Mouse (Mus musculus) CH12.LX (cell line): ENCODE results near the gene Sesn2. TPM values are rescaled to one million over a fixed set of nuclear protein-coding genes. Genes with fewer than 3 reads are reported as not detected.

Experiments
- DNase-seq: peaks from one replicate; pipeline ENCODE4 v3.0.0-alpha.2; 2013; ENCODE audit errors: extremely low read depth
- H3K27ac ChIP-seq: 2 replicates; pipeline ENCODE4 v1.5.1; 2012; ENCODE audit warnings: low read depth, mild to moderate bottlenecking, control low read depth, moderate library complexity; ENCODE audit not compliant: insufficient read depth
- H3K27me3 ChIP-seq: replicated peaks from 2 replicates; pipeline ENCODE3; 2012; ENCODE audit warnings: inconsistent platforms
- H3K36me3 ChIP-seq, 2 experiments: replicated peaks in 1 of 2; 2 replicates each; pipeline versions ENCODE3 to v1.6.1; 2012; ENCODE audit warnings: inconsistent platforms in 1 of 2, low read length in 1 of 2, mild to moderate bottlenecking in 1 of 2, mixed read lengths in 1 of 2, moderate library complexity in 1 of 2; ENCODE audit not compliant: control insufficient read depth in 1 of 2, insufficient read depth in 1 of 2
- H3K4me1 ChIP-seq, 2 experiments: 2 replicates each; pipeline ENCODE4 v1.6.1; 2012; ENCODE audit warnings: inconsistent platforms in 1 of 2, moderate library complexity in 1 of 2; ENCODE audit not compliant: insufficient read depth in 2 of 2, control insufficient read depth in 1 of 2
- H3K4me2 ChIP-seq: 2 replicates; pipeline ENCODE4 v1.6.1; 2012; ENCODE audit warnings: low read depth, mild to moderate bottlenecking, control low read depth; ENCODE audit not compliant: poor library complexity, insufficient read depth, severe bottlenecking
- H3K4me3 ChIP-seq, 3 experiments: fragments of 150-350 bp in 1 of 3; sonication (generic) in 1 of 3; replicated peaks in 1 of 3; 2 replicates each; pipeline versions ENCODE3 to v1.5.1; 2011 to 2012; ENCODE audit warnings: low read depth in 2 of 3, low read length in 2 of 3, mild to moderate bottlenecking in 2 of 3, moderate library complexity in 2 of 3, control low read depth in 1 of 3, improper control_type of control experiment in 1 of 3, inconsistent platforms in 1 of 3, mixed read lengths in 1 of 3; ENCODE audit not compliant: poor library complexity in 1 of 3
- H3K79me2 ChIP-seq: replicated peaks from 2 replicates; pipeline ENCODE4 v1.6.1; 2012; ENCODE audit warnings: mild to moderate bottlenecking, moderate library complexity; ENCODE audit not compliant: control insufficient read depth, poor library complexity, insufficient read depth, severe bottlenecking; ENCODE audit errors: extremely low read depth
- H3K9ac ChIP-seq: 2 replicates; pipeline ENCODE4 v1.6.1; 2012; ENCODE audit warnings: low read depth, mild to moderate bottlenecking, control low read depth, moderate library complexity; ENCODE audit not compliant: insufficient read depth
- H3K9me3 ChIP-seq: replicated peaks from 2 replicates; pipeline ENCODE3; 2012; ENCODE audit warnings: low read length, inconsistent platforms, mixed read lengths
- BHLHE40 ChIP-seq: IDR thresholded peaks from 2 replicates; pipeline ENCODE4 v1.6.1; 2011; ENCODE audit warnings: mild to moderate bottlenecking, low read depth, low read length, improper control_type of control experiment
- CHD1 ChIP-seq: IDR thresholded peaks from 2 replicates; pipeline ENCODE4 v1.6.1; 2012; ENCODE audit warnings: low read depth, low read length, improper control_type of control experiment, inconsistent platforms
- CHD2 ChIP-seq: IDR thresholded peaks from 2 replicates; pipeline ENCODE4 v1.6.1; 2011; ENCODE audit warnings: low read length, improper control_type of control experiment
- CTCF ChIP-seq, 2 experiments: IDR thresholded peaks in 1 of 2; conservative IDR thresholded peaks in 1 of 2; 2 replicates each; pipeline ENCODE4 v1.5.1; 2011 to 2012; ENCODE audit warnings: low read depth in 2 of 2, low read length in 2 of 2, improper control_type of control experiment in 1 of 2, inconsistent platforms in 1 of 2, mild to moderate bottlenecking in 1 of 2, moderate library complexity in 1 of 2
- E2F4 ChIP-seq: IDR thresholded peaks from 2 replicates; pipeline ENCODE4 v1.6.1; 2011; ENCODE audit warnings: low read depth, low read length, improper control_type of control experiment; ENCODE audit not compliant: insufficient replicate concordance
- ELF1 ChIP-seq: IDR thresholded peaks from 2 replicates; pipeline ENCODE4 v1.6.1; 2014; ENCODE audit warnings: low read depth, mild to moderate bottlenecking, inconsistent platforms, low read length, improper control_type of control experiment
- EP300 ChIP-seq: IDR thresholded peaks from 2 replicates; pipeline ENCODE4 v1.6.1; 2011; ENCODE audit warnings: low read length, improper control_type of control experiment
- ETS1 ChIP-seq: conservative IDR thresholded peaks from 2 replicates; pipeline ENCODE4 v1.6.1; 2012; ENCODE audit warnings: low read depth, mild to moderate bottlenecking, inconsistent platforms, low read length, improper control_type of control experiment, moderate library complexity
- HCFC1 ChIP-seq: IDR thresholded peaks from 2 replicates; pipeline ENCODE4 v1.6.1; 2012; ENCODE audit warnings: low read depth, mild to moderate bottlenecking, inconsistent platforms, low read length, improper control_type of control experiment
- IRF4 ChIP-seq: IDR thresholded peaks from 2 replicates; pipeline ENCODE4 v1.6.1; 2014; ENCODE audit warnings: low read depth, mild to moderate bottlenecking, inconsistent platforms, low read length, improper control_type of control experiment
- JUN ChIP-seq: IDR thresholded peaks from 2 replicates; pipeline ENCODE4 v1.6.1; 2011; ENCODE audit warnings: low read depth, mild to moderate bottlenecking, low read length, improper control_type of control experiment, moderate library complexity; ENCODE audit not compliant: insufficient read depth
- KAT2A ChIP-seq: IDR thresholded peaks from 2 replicates; pipeline ENCODE4 v1.6.1; 2012; ENCODE audit warnings: low read length, improper control_type of control experiment, inconsistent platforms; ENCODE audit not compliant: insufficient replicate concordance
- MAX ChIP-seq: IDR thresholded peaks from 2 replicates; pipeline ENCODE4 v1.6.1; 2011; ENCODE audit warnings: low read length, improper control_type of control experiment
- MAZ ChIP-seq: IDR thresholded peaks from 2 replicates; pipeline ENCODE4 v1.6.1; 2012; ENCODE audit warnings: low read depth, mild to moderate bottlenecking, inconsistent platforms, low read length, improper control_type of control experiment, moderate library complexity
- MEF2A ChIP-seq: IDR thresholded peaks from 2 replicates; pipeline ENCODE4 v1.6.1; 2014; ENCODE audit warnings: low read depth, mild to moderate bottlenecking, inconsistent platforms, low read length, improper control_type of control experiment, borderline replicate concordance
- MXI1 ChIP-seq: IDR thresholded peaks from 2 replicates; pipeline ENCODE4 v1.6.1; 2011; ENCODE audit warnings: mild to moderate bottlenecking, low read depth, low read length, improper control_type of control experiment
- MYC ChIP-seq: IDR thresholded peaks from 2 replicates; pipeline ENCODE4 v1.6.1; 2011; ENCODE audit warnings: low read depth, mild to moderate bottlenecking, improper control_type of control experiment, low read length
- NELFE ChIP-seq: IDR thresholded peaks from 2 replicates; pipeline ENCODE4 v1.6.1; 2011; ENCODE audit warnings: low read depth, low read length, improper control_type of control experiment
- NRF1 ChIP-seq: IDR thresholded peaks from 2 replicates; pipeline ENCODE4 v1.6.1; 2014; ENCODE audit warnings: low read depth, mild to moderate bottlenecking, inconsistent platforms, low read length, improper control_type of control experiment, moderate library complexity
- POLR2A ChIP-seq: IDR thresholded peaks from 2 replicates; pipeline ENCODE4 v1.6.1; 2011; ENCODE audit warnings: low read depth, mild to moderate bottlenecking, improper control_type of control experiment, low read length
- POLR2AphosphoS2 ChIP-seq: IDR thresholded peaks from 2 replicates; pipeline ENCODE4 v1.6.1; 2011; ENCODE audit warnings: low read depth, low read length, improper control_type of control experiment
- RAD21 ChIP-seq: IDR thresholded peaks from 2 replicates; pipeline ENCODE4 v1.6.1; 2011; ENCODE audit warnings: low read depth, mild to moderate bottlenecking, low read length, improper control_type of control experiment, moderate library complexity
- SIN3A ChIP-seq: IDR thresholded peaks from 2 replicates; pipeline ENCODE4 v1.6.1; 2012; ENCODE audit warnings: low read length, improper control_type of control experiment, inconsistent platforms
- SMC3 ChIP-seq: IDR thresholded peaks from 2 replicates; pipeline ENCODE4 v1.6.1; 2011; ENCODE audit warnings: low read depth, low read length, improper control_type of control experiment
- TCF12 ChIP-seq: IDR thresholded peaks from 2 replicates; pipeline ENCODE4 v1.6.1; 2014; ENCODE audit warnings: low read depth, mild to moderate bottlenecking, inconsistent platforms, low read length, improper control_type of control experiment
- UBTF ChIP-seq: IDR thresholded peaks from 2 replicates; pipeline ENCODE4 v1.6.1; 2012; ENCODE audit warnings: low read depth, mild to moderate bottlenecking, inconsistent platforms, low read length, improper control_type of control experiment, moderate library complexity
- USF1 ChIP-seq: IDR thresholded peaks from 2 replicates; pipeline ENCODE4 v1.6.1; 2014; ENCODE audit warnings: low read depth, mild to moderate bottlenecking, inconsistent platforms, low read length, improper control_type of control experiment
- USF2 ChIP-seq: conservative IDR thresholded peaks from 2 replicates; pipeline ENCODE4 v1.6.1; 2011; ENCODE audit warnings: low read depth, low read length, improper control_type of control experiment
- ZKSCAN1 ChIP-seq: IDR thresholded peaks from 2 replicates; pipeline ENCODE4 v1.6.1; 2012; ENCODE audit warnings: low read depth, inconsistent platforms, low read length, improper control_type of control experiment, borderline replicate concordance
- ZMIZ1 ChIP-seq: IDR thresholded peaks from 2 replicates; pipeline ENCODE4 v1.6.1; 2012; ENCODE audit warnings: low read depth, mild to moderate bottlenecking, inconsistent platforms, low read length, improper control_type of control experiment
- ZNF384 ChIP-seq: IDR thresholded peaks from 2 replicates; pipeline ENCODE4 v1.6.1; 2012; ENCODE audit warnings: low read depth, low read length, improper control_type of control experiment, inconsistent platforms
- dilution Hi-C: fragments of 300-500 bp; cut with MboI; formaldehyde crosslinking; loops from 2 replicates; pipeline ENCODE4 v1.14.3; 2020; ENCODE audit warnings: low sequenced_read_pairs; ENCODE audit not compliant: extremely low pct_unique_long_range_greater_than_20kb, extremely low pct_ligation_motif_present
- in situ Hi-C: fragments of 300-500 bp; cut with MboI; formaldehyde crosslinking; loops from 3 replicates; pipeline ENCODE4 v1.14.3; 2019; ENCODE audit warnings: low sequenced_read_pairs, low pct_ligation_motif_present, low pct_unique_long_range_greater_than_20kb, mixed read lengths
- polyA plus RNA-seq: library from polyadenylated mRNA; unstranded; fragments of >175 nt; gene quantifications from 2 replicates; pipeline ENCODE4 v1.2.1, GENCODE M21; 2012; ENCODE audit warnings: low read depth; ENCODE audit not compliant: insufficient read length
- total RNA-seq, 2 experiments: library from RNA; depleted of rRNA; stranded (reverse); fragments of 300-350 nt in 1 of 2; fragments of >200 nt in 1 of 2; gene quantifications; 2 replicates each; pipeline ENCODE4 v1.2.3; 2012 to 2014

The Sesn2 gene
- total and polyA plus RNA-seq, 3 experiments: 35.6 to 68.1 (median 40.1) TPM

DNA sequence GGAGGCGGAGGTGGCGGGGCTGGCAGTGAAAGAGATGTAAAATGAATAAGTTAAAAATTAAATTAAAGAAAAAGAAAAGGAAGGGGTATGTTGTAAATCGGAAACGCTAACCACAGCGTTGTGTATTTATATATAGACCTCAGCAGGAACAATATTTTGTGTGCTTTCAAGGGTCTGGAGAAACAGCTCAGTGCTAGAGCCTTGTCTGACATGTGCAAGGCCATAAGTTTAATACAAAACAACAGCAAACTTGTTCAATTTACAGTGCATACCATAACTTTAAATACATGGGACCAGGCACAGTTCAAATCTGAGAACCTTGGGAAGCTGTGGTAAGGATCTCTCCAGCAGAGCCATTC lies 46.1 kb downstream of the Sesn2 start:
- H3K9ac ChIP-seq: peak overlapping the region; percentile 55
- H3K9me3 ChIP-seq: no peaks in the 10 kb centered on the region
- TF ChIP-seq UBTF (no peak), ZKSCAN1 (no peak), MYC (no peak), ELF1 (no peak), EP300 (no peak), USF2 (no peak)
- H3K27ac ChIP-seq: no peak overlapping the region
- dilution Hi-C loops (no loop called here), in situ Hi-C loops (no loop called here)
- peaks cover 15 to 27% of the 10 kb centered on the region in 2 experiments for H3K36me3 ChIP-seq
- peaks cover 3 to 24% of the 10 kb centered on the region in 2 experiments for H3K4me1 ChIP-seq
- DNase-seq: no peak
- H3K79me2 ChIP-seq: peaks cover 38% of the 10 kb centered on the region
- peak overlapping the region in 2 of 3 experiments; percentile 29 to 77 for H3K4me3 ChIP-seq
- no peaks in the 10 kb centered on the region for H3K27me3 ChIP-seq
- peak overlapping the region; percentile 57 for H3K4me2 ChIP-seq

DNA sequence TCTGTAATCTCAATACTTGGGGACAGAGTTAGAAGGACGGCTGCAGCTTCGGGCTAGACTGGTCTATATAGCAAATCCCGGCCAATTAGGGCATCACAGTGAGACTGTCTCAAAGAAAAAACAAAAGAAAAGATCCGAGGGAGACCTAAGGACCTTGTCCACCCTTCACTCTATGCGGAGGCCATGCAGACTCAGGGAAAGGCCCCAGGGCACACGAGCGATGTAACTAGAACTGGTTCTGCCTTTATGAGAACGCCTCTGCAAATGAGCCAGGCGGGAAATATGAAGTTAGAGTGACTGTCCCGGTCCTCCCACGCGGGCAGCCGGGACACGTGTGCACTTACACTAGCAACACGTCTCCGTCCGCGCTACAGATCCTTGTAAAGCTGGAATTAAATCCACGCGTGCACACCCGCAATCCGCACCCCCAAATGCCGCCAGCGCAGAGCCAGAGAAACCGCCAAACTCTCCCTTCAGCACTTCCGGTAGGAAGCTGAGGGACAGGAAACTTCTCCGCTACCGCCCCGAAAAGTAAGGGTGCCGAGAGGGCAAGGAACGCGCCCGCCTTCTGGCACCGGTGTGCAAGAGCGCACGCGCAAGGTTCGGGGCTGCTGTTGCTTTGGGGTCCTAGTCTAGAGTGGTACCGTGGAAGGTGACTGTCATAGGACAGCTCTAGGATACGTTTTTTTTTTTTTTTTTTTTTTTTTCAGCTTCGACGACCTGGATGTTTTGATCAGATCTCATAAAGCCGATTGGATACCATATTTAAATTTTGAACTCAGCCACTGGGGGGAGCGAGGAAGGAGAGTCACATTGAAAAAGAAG lies 46.7 kb downstream of the Sesn2 start, which contains the start of gene Med18:
Gene Med18 (minus strand): TSS at position 492 of the 825 bp plus-strand sequence.
- H3K36me3 ChIP-seq: peaks cover 16 to 30% of the 10 kb centered on the region in 2 experiments
- H3K4me1 ChIP-seq: peaks cover 3 to 24% of the 10 kb centered on the region in 2 experiments
- peak within 1 kb of the TSS; percentile 17; the same call in 1 of the 2 replicates for H3K27ac ChIP-seq
- dilution Hi-C loops (no loop called here), in situ Hi-C loops (no loop called here)
- H3K79me2 ChIP-seq: peaks cover 38% of the 10 kb centered on the region
- DNase-seq: peak; percentile 94
- no peaks in the 10 kb centered on the region for H3K27me3 ChIP-seq
- peak within 1 kb of the TSS; percentile 89 for H3K9ac ChIP-seq
- no peaks in the 10 kb centered on the region for H3K9me3 ChIP-seq
- TF ChIP-seq EP300 (no peak), RAD21 (peak; percentile 6), ZNF384 (peak; percentile 80), BHLHE40 (peak; percentile 57; the same call in 1 of the 2 replicates), ZMIZ1 (peak; percentile 84; the same call in 1 of the 2 replicates), MAZ (peak; percentile 89), ZKSCAN1 (no peak), ETS1 (peak; percentile 29; the same call in 1 of the 2 replicates), MAX (peak; percentile 91), POLR2A (peak; percentile 94), IRF4 (peak; percentile 69), NRF1 (peak; percentile 91), USF2 (no peak), E2F4 (peak; percentile 87; the same call in 1 of the 2 replicates), MYC (peak; percentile 83), MEF2A (peak; percentile 73), HCFC1 (peak; percentile 91), CHD1 (no peak), KAT2A (peak; percentile 90), SIN3A (peak; percentile 98), CHD2 (0 out of 2 replicates have a peak, but pooled peaks have one; percentile 20), CTCF (conservative IDR thresholded peaks at IDR 0.05 in 1 of 2, IDR thresholded peaks at IDR 0.05 in 1 of 2; ENCODE audit: low read depth in 2 of 2, low read length in 2 of 2) (peak in 1 of 2 experiments; percentile 66; a peak in 2 of 4 replicates), TCF12 (peak; percentile 86), ELF1 (peak; percentile 98), MXI1 (peak; percentile 97), NELFE (peak; percentile 84; the same call in 1 of the 2 replicates), JUN (no peak), SMC3 (peak; percentile 60), POLR2AphosphoS2 (peak; percentile 80), USF1 (no peak)
- peak within 1 kb of the TSS; percentile 57 for H3K4me2 ChIP-seq
- peak within 1 kb of the TSS; percentile 73 to 83 (median 77) for H3K4me3 ChIP-seq
